Mouse (Mus musculus): ENCODE measurements around the gene Dach2.
A peak's percentile ranks its signal among the peaks of the same experiment; 100 is the strongest.
"Not testable (repeated sequence)": the region's sequence is repeated elsewhere in the genome, so short reads cannot be mapped to it uniquely, and the experiment has no call there.

The Dach2 gene

GRCm38 (mm10) chrX:113297404-113297803 lies at the start of gene Dach2:
Gene Dach2, plus strand, starts transcription at chrX:113297510.
- DNase-seq: no peak

- DNase-seq: not testable (repeated sequence)
Observed at GRCm38 (mm10) chrX:113252427-113252826, 44.9 kb upstream of the Dach2 start.

GRCm38 (mm10) chrX:113298031-113298430 lies 721 bp downstream of the Dach2 start:
- DNase-seq: peak; percentile 42

GRCm38 (mm10) chrX:113298468-113298867 lies 1.2 kb downstream of the Dach2 start:
- no peak for DNase-seq

GRCm38 (mm10) chrX:113304323-113304722 lies 7.0 kb downstream of the Dach2 start:
- no peak for DNase-seq

GRCm38 (mm10) chrX:113338143-113338542 lies 40.8 kb downstream of the Dach2 start:
- no peak for DNase-seq

GRCm38 (mm10) chrX:113394417-113394816 lies 97.1 kb downstream of the Dach2 start:
- no peak for DNase-seq

- DNase-seq: no peak
Observed at GRCm38 (mm10) chrX:113408756-113409155, 111.4 kb downstream of the Dach2 start.

- no peak for DNase-seq
Observed at GRCm38 (mm10) chrX:113421517-113422187, 124.3 kb downstream of the Dach2 start.

- no peak for DNase-seq
Observed at GRCm38 (mm10) chrX:113482131-113482530, 184.8 kb downstream of the Dach2 start.

- peak; percentile 17 for DNase-seq
Observed at GRCm38 (mm10) chrX:113545106-113545505, 247.8 kb downstream of the Dach2 start.

GRCm38 (mm10) chrX:113563897-113564296 lies 266.6 kb downstream of the Dach2 start:
- DNase-seq: no peak

- no peak for DNase-seq
Observed at GRCm38 (mm10) chrX:113666069-113666468, 368.8 kb downstream of the Dach2 start.

GRCm38 (mm10) chrX:113687163-113687562 lies 389.9 kb downstream of the Dach2 start:
- no peak for DNase-seq

- no peak for DNase-seq
Observed at GRCm38 (mm10) chrX:113712363-113712762, 415.1 kb downstream of the Dach2 start.

- no peak for DNase-seq
Observed at GRCm38 (mm10) chrX:113724124-113724523, 426.8 kb downstream of the Dach2 start.

- DNase-seq: no peak
Observed at GRCm38 (mm10) chrX:113747122-113747521, 449.8 kb downstream of the Dach2 start.

GRCm38 (mm10) chrX:113792264-113792663 lies 495.0 kb downstream of the Dach2 start:
- no peak for DNase-seq

GRCm38 (mm10) chrX:113810369-113810768 lies 513.1 kb downstream of the Dach2 start:
- DNase-seq: no peak

- no peak for DNase-seq
Observed at GRCm38 (mm10) chrX:113826810-113827209, 529.5 kb downstream of the Dach2 start.

- DNase-seq: no peak
Observed at GRCm38 (mm10) chrX:113833062-113833461, 535.8 kb downstream of the Dach2 start.

GRCm38 (mm10) chrX:113867835-113868495 lies 570.7 kb downstream of the Dach2 start:
- DNase-seq: peak; percentile 36
